Mouse (Mus musculus): ENCODE measurements around the gene Kcna5.

DNA sequence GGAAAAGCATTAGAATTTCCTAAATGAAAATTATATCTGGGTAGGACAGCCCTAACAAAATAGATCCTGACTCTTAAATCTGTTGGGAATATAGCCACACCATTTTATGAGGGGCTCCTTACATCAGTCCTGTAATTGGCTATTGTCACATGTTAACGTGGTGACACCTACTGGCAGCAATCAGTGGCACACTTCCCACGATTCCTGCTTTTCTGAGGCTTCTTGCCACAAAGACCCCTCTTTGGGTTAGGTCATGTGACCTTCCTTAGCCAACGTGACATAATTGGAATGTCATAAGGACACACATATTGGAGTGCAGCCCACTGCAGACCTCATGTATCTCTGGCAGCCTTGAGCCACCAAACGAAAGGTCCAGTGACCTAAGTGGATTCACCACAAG, 26.5 kb upstream of the Kcna5 start:
- TF ChIP-seq POLR2A (IDR thresholded peaks at IDR 0.05; ENCODE audit: low read depth, low read length), result no peak
- no peak for TF ChIP-seq CTCF (IDR thresholded peaks at IDR 0.05; ENCODE audit: extremely low read depth, insufficient read length, insufficient replicate concordance, low read depth, low read length)
